Mouse (Mus musculus): ENCODE measurements at regions not wholly inside any gene's neighbourhood (a gene's known extent, or its start where the extent isn't known, plus 50 kb on each side); places are given as distances from the start of the nearest gene placed in this dataset.

DNA sequence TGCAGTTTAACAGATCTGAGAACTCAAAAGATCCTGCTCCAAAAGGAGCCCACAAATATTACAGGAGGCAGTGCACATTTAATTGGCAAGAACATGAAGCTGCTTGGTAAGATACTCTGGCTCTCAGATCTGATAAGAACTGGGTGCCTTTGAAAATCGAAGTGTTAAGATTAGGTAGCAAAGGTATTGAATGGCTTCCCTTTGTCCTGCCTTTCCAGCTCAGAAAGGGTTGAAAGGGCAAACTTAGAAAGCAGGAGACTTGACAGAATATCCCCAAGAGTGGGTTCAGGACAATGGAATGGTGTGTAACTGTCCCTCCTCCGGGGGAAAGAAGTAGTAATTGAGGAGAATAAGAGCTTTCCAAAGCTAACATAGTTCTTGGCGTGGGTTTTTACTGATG, 431.4 kb downstream of the Gm10283 start:
- intact Hi-C loops (cut with DNase I): no loop called here
- no peak for DNase-seq (ENCODE audit: low spot score in 2 of 2)

DNA sequence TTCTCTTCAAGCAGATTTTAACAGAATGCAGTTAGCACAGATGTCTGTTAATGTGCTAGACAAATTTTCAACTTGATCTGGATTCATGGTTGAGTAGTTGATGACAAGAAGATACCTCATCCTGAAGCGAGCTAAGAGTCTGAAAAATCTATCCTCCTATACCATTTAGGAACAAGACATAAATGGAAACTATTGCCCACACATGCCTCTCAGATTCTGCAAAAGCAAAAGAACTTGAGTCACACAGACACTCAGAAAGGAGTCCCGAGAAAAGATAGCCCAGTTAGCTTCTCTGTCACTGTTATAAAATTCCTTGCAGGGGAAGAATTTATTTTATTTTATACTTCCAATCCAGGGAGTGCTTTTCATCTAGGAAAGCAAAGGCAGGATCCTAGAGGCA, 447.9 kb downstream of the Gm10283 start:
- intact Hi-C loops (cut with DNase I): no loop called here
- DNase-seq (ENCODE audit: low spot score in 2 of 2): peak in 1 of 2 experiments; percentile 74

DNA sequence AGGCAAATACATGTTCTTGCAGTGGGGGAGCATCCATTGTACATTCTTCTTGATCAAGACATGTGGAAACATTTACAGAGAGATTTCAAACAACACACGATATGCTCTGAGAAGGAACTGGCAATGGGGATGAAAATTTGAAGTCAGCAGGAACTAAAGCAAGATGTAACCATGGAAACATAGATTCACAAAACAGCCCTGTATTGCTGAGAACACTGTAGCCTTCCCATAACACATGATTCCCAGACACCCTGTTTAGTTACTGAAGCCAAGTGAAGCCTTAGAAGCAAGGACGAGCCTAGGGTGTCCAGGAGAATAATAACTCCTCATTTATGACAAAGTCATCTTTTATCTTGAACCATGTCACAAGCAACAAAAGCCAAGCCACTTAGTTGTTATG, 474.3 kb downstream of the Gm10283 start:
- DNase-seq (ENCODE audit: low spot score in 2 of 2): peak; percentile 2 to 14
- intact Hi-C loops (cut with DNase I): no loop called here

Measured in left cerebral cortex, postnatal 25 days (tissue).